Mouse (Mus musculus) liver, embryonic 16.5 days (tissue): ENCODE measurements around the gene Cib2. TPM values are rescaled to one million over a fixed set of nuclear protein-coding genes. Genes with fewer than 3 reads are reported as not detected.

Source experiments
- polyA plus RNA-seq: library from polyadenylated mRNA; unstranded; fragments of >200 nt; fragmentation: Nextera tagmentation; extraction: Ambion mirVana; gene quantifications from 2 replicates; pipeline ENCODE4 v1.2.1, GENCODE M21; 2015

Cib2 gene
- polyA plus RNA-seq, 1 experiment from 2014 or later: 1.4 TPM

Other genes with a start within 250 kb of the Cib2 start
- gene Dmxl2, start 58.6 kb downstream of the Cib2 start, polyA plus RNA-seq: 0.96 and 1.4 TPM in 2 replicates
- not detected in 2 replicates for gene Sh2d7, start 21.2 kb downstream of the Cib2 start, polyA plus RNA-seq
- 55.1 and 63.6 TPM in 2 replicates for gene Idh3a, start 26.1 kb upstream of the Cib2 start, polyA plus RNA-seq
- 0.06 and 0.24 TPM in 2 replicates for gene Acsbg1, start 101.7 kb upstream of the Cib2 start, polyA plus RNA-seq
- 18.4 and 21.8 TPM in 2 replicates for gene Dnaja4, start 138.7 kb upstream of the Cib2 start, polyA plus RNA-seq
- gene Wdr61, start 174.3 kb upstream of the Cib2 start, polyA plus RNA-seq: 71.1 and 78.8 TPM in 2 replicates
- 0.15 and 0.32 TPM in 2 replicates for gene Crabp1, start 204.5 kb upstream of the Cib2 start, polyA plus RNA-seq